Mouse (Mus musculus): ENCODE measurements at regions not wholly inside any gene's neighbourhood (a gene's known extent, or its start where the extent isn't known, plus 50 kb on each side); places are given as distances from the start of the nearest gene placed in this dataset.

GRCm38 (mm10) chr8:92134434-92134833, 223.0 kb upstream of the Irx5 start:
- DNase-seq = no peak
- intact Hi-C loops (cut with DNase I; ENCODE audit: low total_unique reads) = no loop called here

DNA sequence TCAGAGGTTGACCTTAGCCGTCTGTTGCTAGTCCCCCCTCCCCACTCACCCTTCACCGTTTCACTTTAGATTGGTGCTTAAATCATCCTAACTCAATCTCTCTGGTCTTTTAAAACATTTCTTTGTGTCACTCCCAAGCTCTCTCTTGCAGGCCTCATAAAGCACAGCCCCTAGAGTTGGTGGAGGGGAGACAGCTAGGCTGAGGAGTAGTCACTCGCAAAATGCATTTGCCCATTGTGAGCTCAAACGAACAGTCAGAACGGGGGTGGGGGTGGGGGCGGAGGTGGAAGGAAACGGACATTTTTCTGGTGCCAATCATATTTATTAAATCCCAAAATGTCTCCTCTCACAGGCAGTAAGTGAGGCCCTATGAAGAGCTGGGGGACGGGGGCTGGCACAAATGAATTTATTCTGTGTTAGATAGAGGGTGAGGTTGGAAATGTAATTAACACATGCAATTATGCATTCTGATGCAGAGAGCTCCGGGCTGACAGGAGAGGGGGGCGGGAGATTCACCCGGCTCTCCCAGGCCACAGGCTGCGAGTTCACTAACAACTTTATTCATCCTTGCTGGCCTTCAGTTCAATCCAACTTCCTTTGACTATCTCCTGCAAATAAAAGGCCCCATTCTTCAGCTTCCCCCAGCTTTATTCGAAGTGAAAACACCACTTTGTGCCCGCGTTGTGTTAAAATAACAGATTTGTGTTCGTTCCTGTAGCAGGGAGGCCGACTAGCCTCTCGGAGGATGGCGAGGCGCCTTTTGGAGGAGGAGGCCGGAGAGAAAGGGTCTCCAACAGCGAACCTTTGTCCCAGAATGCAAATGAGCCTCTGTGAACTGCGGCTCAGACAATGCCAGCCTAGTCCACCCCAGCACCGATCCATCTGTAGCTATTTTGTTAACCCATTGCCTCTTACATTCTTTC, 223.7 kb upstream of the Irx5 start:
- DNase-seq = no peak
- intact Hi-C loops (cut with DNase I; ENCODE audit: low total_unique reads) = no loop called here

GRCm38 (mm10) chr8:92132949-92133348, 224.5 kb upstream of the Irx5 start:
- intact Hi-C loops (cut with DNase I; ENCODE audit: low total_unique reads) = no loop called here

GRCm38 (mm10) chr8:92132526-92132925, 224.9 kb upstream of the Irx5 start:
- no peak for DNase-seq
- intact Hi-C loops (cut with DNase I; ENCODE audit: low total_unique reads) = no loop called here

More at GRCm38 (mm10) chr8:92132949-92133348, 224.5 kb upstream of the Irx5 start:
- no peak for DNase-seq

- DNase-seq = no peak
- intact Hi-C loops (cut with DNase I; ENCODE audit: low total_unique reads) = no loop called here
These were observed 227.3 kb upstream of the Irx5 start for GRCm38 (mm10) chr8:92130025-92130557.

DNA sequence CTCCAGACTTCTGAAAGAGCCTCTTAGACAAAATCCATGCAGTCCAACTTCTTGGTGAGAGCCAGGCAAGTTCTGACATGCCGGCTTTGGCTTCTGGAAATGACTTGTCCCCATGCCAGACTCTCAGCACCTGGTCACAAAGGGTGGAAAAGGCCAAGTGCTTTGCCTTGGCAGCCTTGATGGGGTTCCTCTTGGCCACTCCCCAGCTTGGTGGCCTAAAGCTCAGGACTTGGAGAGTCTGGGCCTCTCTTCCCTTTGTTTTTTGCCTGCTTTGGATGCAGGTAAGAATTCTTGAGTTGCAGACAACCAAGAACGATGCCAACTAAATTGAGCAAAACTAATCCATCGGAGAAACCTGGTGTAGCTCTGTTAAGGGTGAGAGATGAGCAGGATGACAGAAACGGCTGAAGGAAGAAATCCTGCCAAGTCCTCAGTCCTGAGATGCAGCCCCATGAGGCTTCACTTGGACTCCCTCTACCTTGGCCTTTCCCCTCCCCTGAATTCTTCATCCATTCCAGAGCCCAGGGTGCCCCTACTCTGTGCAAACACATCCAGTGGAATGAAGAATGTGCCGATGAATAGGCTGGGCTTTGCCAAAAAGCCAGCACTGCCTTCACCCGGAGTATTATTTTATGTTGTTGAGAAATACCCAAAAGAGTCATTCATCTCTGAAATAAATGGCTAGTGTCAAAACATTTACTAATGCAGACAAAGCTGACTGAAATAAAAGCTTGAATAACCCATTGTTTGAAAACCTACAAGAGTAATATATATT, 228.0 kb upstream of the Irx5 start:
- DNase-seq = no peak
- intact Hi-C loops (cut with DNase I; ENCODE audit: low total_unique reads) = no loop called here

GRCm38 (mm10) chr8:92125631-92126030, 231.8 kb upstream of the Irx5 start:
- intact Hi-C loops (cut with DNase I; ENCODE audit: low total_unique reads) = no loop called here
- no peak for DNase-seq

DNA sequence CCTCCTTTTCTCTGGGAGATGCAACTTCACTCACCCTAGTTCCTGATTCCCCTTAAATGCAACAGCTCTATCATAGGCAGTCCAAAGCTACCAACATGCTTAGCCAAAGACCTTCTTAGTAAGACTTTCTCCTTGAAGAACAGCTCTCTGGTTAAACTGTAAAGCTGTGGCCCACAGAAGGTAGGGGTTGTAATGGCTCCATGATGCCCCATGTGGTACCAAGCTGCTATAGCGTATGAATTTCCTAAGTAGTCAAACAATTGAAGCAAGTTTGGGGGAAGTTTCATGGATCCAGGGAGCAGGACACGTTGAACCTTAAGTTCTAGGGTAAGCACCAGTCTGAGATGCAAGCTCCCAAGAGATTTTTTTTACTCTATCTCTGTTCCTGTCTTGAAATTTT, 236.1 kb upstream of the Irx5 start:
- intact Hi-C loops (cut with DNase I; ENCODE audit: low total_unique reads) = no loop called here

GRCm38 (mm10) chr8:92115479-92116267, 241.8 kb upstream of the Irx5 start:
- no peak for DNase-seq
- intact Hi-C loops (cut with DNase I; ENCODE audit: low total_unique reads) = no loop called here

More for the DNA sequence above, 236.1 kb upstream of the Irx5 start:
- no peak for DNase-seq

GRCm38 (mm10) chr8:92114311-92115275, 242.8 kb upstream of the Irx5 start:
- no peak for DNase-seq
- intact Hi-C loops (cut with DNase I; ENCODE audit: low total_unique reads) = no loop called here

- intact Hi-C loops (cut with DNase I; ENCODE audit: low total_unique reads) = no loop called here
These were observed 243.5 kb upstream of the Irx5 start for GRCm38 (mm10) chr8:92113901-92114300.

DNA sequence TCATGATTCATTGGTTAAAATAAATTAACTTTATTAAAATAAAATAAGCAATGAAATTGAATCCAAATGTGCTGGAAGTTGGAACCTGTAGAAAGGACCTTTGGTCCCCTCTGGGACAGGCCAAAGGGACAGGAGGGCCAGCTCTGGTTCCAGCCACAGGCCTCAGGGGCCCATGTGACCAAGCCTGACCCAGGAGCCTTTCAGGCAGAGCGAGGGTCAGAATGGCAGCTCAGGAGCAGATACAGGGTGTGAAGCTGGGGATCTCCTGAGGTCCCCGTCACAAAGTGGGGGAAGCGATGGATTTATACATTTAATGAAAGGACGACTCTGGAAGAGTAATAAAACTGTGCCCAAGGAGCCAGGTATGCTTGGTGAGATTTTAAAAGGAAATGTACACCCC, 244.0 kb upstream of the Irx5 start:
- intact Hi-C loops (cut with DNase I; ENCODE audit: low total_unique reads) = no loop called here
- no peak for DNase-seq

More at GRCm38 (mm10) chr8:92113901-92114300, 243.5 kb upstream of the Irx5 start:
- no peak for DNase-seq

GRCm38 (mm10) chr8:92104561-92104960, 252.9 kb upstream of the Irx5 start:
- intact Hi-C loops (cut with DNase I; ENCODE audit: low total_unique reads) = no loop called here
- DNase-seq = no peak

DNA sequence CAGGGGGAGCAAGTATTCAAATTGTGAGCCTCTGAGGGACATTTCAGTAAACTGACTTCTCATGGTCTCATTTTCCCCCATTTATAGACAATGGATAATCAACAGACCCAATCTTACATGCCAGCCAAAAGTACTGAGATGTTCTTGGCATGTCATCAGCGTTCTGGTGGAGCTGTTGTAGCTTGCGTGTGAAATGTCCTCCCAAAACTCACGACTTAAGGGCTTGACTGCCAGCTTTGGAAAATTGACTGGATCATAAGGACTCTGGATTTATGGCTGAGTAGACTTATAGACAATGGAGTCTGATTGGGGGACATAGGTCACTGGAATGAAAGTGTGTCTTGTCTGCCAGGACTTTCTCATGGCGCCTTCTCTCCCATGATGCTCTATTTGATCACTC, 254.9 kb upstream of the Irx5 start:
- intact Hi-C loops (cut with DNase I; ENCODE audit: low total_unique reads) = no loop called here

GRCm38 (mm10) chr8:92095276-92095675, 262.1 kb upstream of the Irx5 start:
- intact Hi-C loops (cut with DNase I; ENCODE audit: low total_unique reads) = no loop called here
- no peak for DNase-seq

More for the DNA sequence above, 254.9 kb upstream of the Irx5 start:
- no peak for DNase-seq

DNA sequence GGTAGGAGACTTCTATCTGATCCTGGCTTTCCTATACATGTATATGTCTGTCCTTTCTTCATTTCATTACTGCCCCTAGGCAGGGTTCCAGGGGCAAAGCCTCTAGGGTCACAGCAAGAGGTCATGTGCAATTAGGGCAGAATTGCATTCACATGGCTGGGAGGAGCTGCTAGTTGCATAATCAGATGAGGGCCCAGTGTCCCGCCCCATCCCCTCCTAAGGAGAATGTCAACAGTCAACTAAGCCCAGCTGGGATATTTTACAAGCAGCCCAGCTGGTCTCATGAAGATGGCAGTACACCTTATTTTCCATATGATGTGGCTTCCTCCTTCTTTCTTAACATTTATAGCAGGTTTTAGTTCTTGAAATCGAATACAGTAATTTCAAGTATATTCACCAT, 273.3 kb upstream of the Irx5 start:
- intact Hi-C loops (cut with DNase I; ENCODE audit: low total_unique reads) = no loop called here
- DNase-seq = no peak

GRCm38 (mm10) chr8:92081900-92082299, 275.5 kb upstream of the Irx5 start:
- intact Hi-C loops (cut with DNase I; ENCODE audit: low total_unique reads) = no loop called here
- DNase-seq = no peak

- no peak for DNase-seq
- intact Hi-C loops (cut with DNase I; ENCODE audit: low total_unique reads) = no loop called here
These were observed 276.6 kb upstream of the Irx5 start for GRCm38 (mm10) chr8:92080852-92081251.

All from gastrocnemius, postnatal 14 days (tissue).